Mouse (Mus musculus) stomach, postnatal 0 days (tissue): Measurements from ENCODE around the gene Hspbap1.

Experiments used
- CTCF ChIP-seq: IDR thresholded peaks from 2 replicates; pipeline ENCODE4 v1.5.1; 2016; ENCODE audit warnings: antibody characterized with exemption, low read depth, mild to moderate bottlenecking, moderate library complexity
- EP300 ChIP-seq: optimal IDR thresholded peaks from 2 replicates; pipeline ENCODE3; 2016; ENCODE audit warnings: antibody characterized with exemption

DNA sequence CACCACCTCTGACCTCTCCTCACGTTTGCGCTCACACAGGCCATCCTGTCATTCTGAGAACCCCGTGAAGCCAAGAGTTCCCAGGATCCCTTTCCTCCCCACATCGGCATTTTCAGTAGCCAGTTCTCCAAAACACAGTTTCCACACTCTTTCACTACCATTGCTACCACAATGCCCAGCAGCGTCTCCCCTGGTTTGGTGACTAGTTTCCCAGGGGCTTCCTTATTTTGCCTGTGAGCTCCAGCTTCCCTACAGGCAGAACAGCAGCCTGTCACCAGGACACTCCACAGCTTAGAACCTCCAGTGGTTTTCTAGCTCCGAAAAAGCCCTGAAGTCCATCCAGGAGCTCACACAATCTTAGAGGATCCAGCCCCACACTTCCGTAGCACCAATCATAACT lies 20.8 kb upstream of the Hspbap1 start:
- TF ChIP-seq CTCF (no peak), EP300 (no peak)
